Mouse (Mus musculus) MEL (cell line): ENCODE results near the gene Cenpb. TPM values are rescaled to one million over a fixed set of nuclear protein-coding genes. Genes with fewer than 3 reads are reported as not detected.

ENCODE experiments used
- DNase-seq: peaks from one replicate; pipeline ENCODE4 v3.0.0; 2011; ENCODE audit warnings: low read depth, low spot score
- H3K27ac ChIP-seq: 2 replicates; pipeline ENCODE4 v1.5.1; 2012; ENCODE audit warnings: low read depth, mild to moderate bottlenecking, control low read depth, low read length, moderate library complexity; ENCODE audit not compliant: control insufficient read depth
- H3K27me3 ChIP-seq, 2 experiments: fragments of 150-350 bp in 1 of 2; sonication (generic) in 1 of 2; 2 replicates each; pipeline ENCODE4 v1.6.1; 2012; ENCODE audit warnings: low read length in 2 of 2, mild to moderate bottlenecking in 2 of 2, improper control_type of control experiment in 1 of 2, moderate library complexity in 1 of 2; ENCODE audit not compliant: insufficient read depth in 2 of 2, control insufficient read depth in 1 of 2
- H3K36me3 ChIP-seq, 2 experiments: 2 replicates each; pipeline ENCODE4 v1.6.1; 2012 to 2014; ENCODE audit warnings: low read length in 2 of 2, improper control_type of control experiment in 1 of 2, inconsistent platforms in 1 of 2, mild to moderate bottlenecking in 1 of 2; ENCODE audit not compliant: insufficient read depth in 2 of 2, control insufficient read depth in 1 of 2
- H3K4me1 ChIP-seq, 2 experiments: fragments of 150-350 bp in 1 of 2; sonication (generic) in 1 of 2; 2 replicates each; pipeline ENCODE4 v1.6.1; 2012; ENCODE audit warnings: low read length in 2 of 2, improper control_type of control experiment in 1 of 2, mild to moderate bottlenecking in 1 of 2; ENCODE audit not compliant: insufficient read depth in 2 of 2, control insufficient read depth in 1 of 2
- H3K4me3 ChIP-seq, 2 experiments: fragments of 150-350 bp in 1 of 2; sonication (generic) in 1 of 2; 2 replicates each; pipeline ENCODE4 v1.5.1; 2012; ENCODE audit warnings: low read depth in 2 of 2, low read length in 2 of 2, mild to moderate bottlenecking in 2 of 2, moderate library complexity in 2 of 2, control low read depth in 1 of 2, improper control_type of control experiment in 1 of 2; ENCODE audit not compliant: control insufficient read depth in 1 of 2, insufficient read depth in 1 of 2
- H3K79me2 ChIP-seq: 2 replicates; pipeline ENCODE4 v1.6.1; 2012; ENCODE audit warnings: mild to moderate bottlenecking, low read length, moderate library complexity; ENCODE audit not compliant: control insufficient read depth, poor library complexity, insufficient read depth
- H3K9ac ChIP-seq: 2 replicates; pipeline ENCODE4 v1.6.1; 2012; ENCODE audit warnings: low read depth, mild to moderate bottlenecking, control low read depth, low read length, moderate library complexity; ENCODE audit not compliant: control insufficient read depth, poor library complexity, severe bottlenecking
- H3K9me3 ChIP-seq: fragments of 150-350 bp; sonication (generic); replicated peaks from 2 replicates; pipeline ENCODE4 v1.6.1; 2012; ENCODE audit warnings: mild to moderate bottlenecking, low read length, improper control_type of control experiment, moderate library complexity; ENCODE audit not compliant: insufficient read depth
- BHLHE40 ChIP-seq: IDR thresholded peaks from 2 replicates; pipeline ENCODE4 v1.6.1; 2012; ENCODE audit warnings: low read depth, mild to moderate bottlenecking, inconsistent platforms, low read length, improper control_type of control experiment, borderline replicate concordance
- CHD1 ChIP-seq: IDR thresholded peaks from 2 replicates; pipeline ENCODE4 v1.6.1; 2012; ENCODE audit warnings: low read depth, mild to moderate bottlenecking, inconsistent platforms, low read length, improper control_type of control experiment
- CHD2 ChIP-seq: IDR thresholded peaks from 2 replicates; pipeline ENCODE4 v1.6.1; 2011; ENCODE audit warnings: low read length, improper control_type of control experiment
- CTCF ChIP-seq, 3 experiments: IDR thresholded peaks in 2 of 3; conservative IDR thresholded peaks in 1 of 3; 2 replicates each; pipeline ENCODE4 v1.5.1; 2011 to 2012; ENCODE audit warnings: low read length in 3 of 3, low read depth in 2 of 3, mild to moderate bottlenecking in 2 of 3, improper control_type of control experiment in 1 of 3, inconsistent platforms in 1 of 3, mixed read lengths in 1 of 3, moderate library complexity in 1 of 3; ENCODE audit not compliant: control insufficient read depth in 1 of 3, insufficient read depth in 1 of 3, poor library complexity in 1 of 3, severe bottlenecking in 1 of 3
- EP300 ChIP-seq, 2 experiments: IDR thresholded peaks; 2 replicates each; pipeline ENCODE4 v1.6.1; 2011; ENCODE audit warnings: improper control_type of control experiment in 2 of 2, low read length in 2 of 2, low read depth in 1 of 2, mild to moderate bottlenecking in 1 of 2
- ETS1 ChIP-seq: IDR thresholded peaks from 2 replicates; pipeline ENCODE4 v1.6.1; 2012; ENCODE audit warnings: low read depth, mild to moderate bottlenecking, inconsistent platforms, low read length, improper control_type of control experiment, moderate library complexity
- GABPA ChIP-seq: IDR thresholded peaks from 2 replicates; pipeline ENCODE4 v1.6.1; 2012; ENCODE audit warnings: low read depth, mild to moderate bottlenecking, inconsistent platforms, low read length, improper control_type of control experiment, moderate library complexity
- GATA1 ChIP-seq: IDR thresholded peaks from 2 replicates; pipeline ENCODE4 v1.6.1; 2011; ENCODE audit warnings: low read depth, low read length, improper control_type of control experiment
- MAFK ChIP-seq: IDR thresholded peaks from 2 replicates; pipeline ENCODE4 v1.6.1; 2011; ENCODE audit warnings: low read depth, mild to moderate bottlenecking, low read length, improper control_type of control experiment, borderline replicate concordance
- MAZ ChIP-seq: IDR thresholded peaks from 2 replicates; pipeline ENCODE4 v1.6.1; 2012; ENCODE audit warnings: low read depth, mild to moderate bottlenecking, inconsistent platforms, low read length, improper control_type of control experiment
- MEF2A ChIP-seq: IDR thresholded peaks from 2 replicates; pipeline ENCODE4 v1.6.1; 2014; ENCODE audit warnings: low read depth, mild to moderate bottlenecking, inconsistent platforms, low read length, improper control_type of control experiment; ENCODE audit not compliant: poor library complexity, insufficient replicate concordance, severe bottlenecking; ENCODE audit errors: extremely low read depth
- MXI1 ChIP-seq: IDR thresholded peaks from 2 replicates; pipeline ENCODE4 v1.6.1; 2011; ENCODE audit warnings: mild to moderate bottlenecking, low read depth, low read length, improper control_type of control experiment
- MYB ChIP-seq: IDR thresholded peaks from 2 replicates; pipeline ENCODE4 v1.6.1; 2011; ENCODE audit warnings: mild to moderate bottlenecking, low read depth, low read length, improper control_type of control experiment
- MYC ChIP-seq: IDR thresholded peaks from 2 replicates; pipeline ENCODE4 v1.6.1; 2011; ENCODE audit warnings: low read depth, mild to moderate bottlenecking, low read length, improper control_type of control experiment, moderate library complexity
- NELFE ChIP-seq: IDR thresholded peaks from 2 replicates; pipeline ENCODE4 v1.6.1; 2011; ENCODE audit warnings: low read depth, low read length, improper control_type of control experiment
- NRF1 ChIP-seq: IDR thresholded peaks from 2 replicates; pipeline ENCODE4 v1.6.1; 2014; ENCODE audit warnings: low read depth, mild to moderate bottlenecking, inconsistent platforms, low read length, improper control_type of control experiment, moderate library complexity; ENCODE audit not compliant: poor library complexity, insufficient read depth, severe bottlenecking
- POLR2A ChIP-seq, 2 experiments: IDR thresholded peaks; 2 replicates each; pipeline ENCODE4 v1.6.1; 2011 to 2012; ENCODE audit warnings: low read length in 2 of 2, mild to moderate bottlenecking in 2 of 2, control low read depth in 1 of 2, improper control_type of control experiment in 1 of 2, low read depth in 1 of 2, moderate library complexity in 1 of 2; ENCODE audit not compliant: control insufficient read depth in 1 of 2, insufficient read depth in 1 of 2, poor library complexity in 1 of 2
- POLR2AphosphoS2 ChIP-seq: IDR thresholded peaks from 2 replicates; pipeline ENCODE4 v1.6.1; 2011; ENCODE audit warnings: low read length, improper control_type of control experiment
- POLR2AphosphoS5 ChIP-seq: IDR thresholded peaks from 2 replicates; pipeline ENCODE4 v1.6.1; 2012; ENCODE audit warnings: low read depth, borderline replicate concordance, mild to moderate bottlenecking, inconsistent platforms, low read length, moderate library complexity, mixed read lengths
- RAD21 ChIP-seq: IDR thresholded peaks from 2 replicates; pipeline ENCODE4 v1.6.1; 2011; ENCODE audit warnings: mild to moderate bottlenecking, low read depth, low read length, improper control_type of control experiment
- RCOR1 ChIP-seq: IDR thresholded peaks from 2 replicates; pipeline ENCODE4 v1.6.1; 2012; ENCODE audit warnings: low read depth, mild to moderate bottlenecking, inconsistent platforms, low read length, improper control_type of control experiment
- SIN3A ChIP-seq: IDR thresholded peaks from 2 replicates; pipeline ENCODE4 v1.6.1; 2012; ENCODE audit warnings: low read length, improper control_type of control experiment, inconsistent platforms
- TBP ChIP-seq: IDR thresholded peaks from 2 replicates; pipeline ENCODE4 v1.8.0; 2011; ENCODE audit warnings: low read depth, low read length, improper control_type of control experiment
- TCF12 ChIP-seq: IDR thresholded peaks from 2 replicates; pipeline ENCODE4 v1.6.1; 2014; ENCODE audit warnings: low read depth, mild to moderate bottlenecking, inconsistent platforms, low read length, improper control_type of control experiment, moderate library complexity
- USF2 ChIP-seq, 2 experiments: IDR thresholded peaks; 2 replicates each; pipeline ENCODE4 v1.6.1; 2011 to 2012; ENCODE audit warnings: improper control_type of control experiment in 2 of 2, low read length in 2 of 2, borderline replicate concordance in 1 of 2, inconsistent platforms in 1 of 2, low read depth in 1 of 2, mild to moderate bottlenecking in 1 of 2; ENCODE audit not compliant: insufficient read depth in 1 of 2
- ZC3H11A ChIP-seq: IDR thresholded peaks from 2 replicates; pipeline ENCODE4 v1.6.1; 2012; ENCODE audit warnings: low read depth, mild to moderate bottlenecking, inconsistent platforms, low read length, improper control_type of control experiment
- ZKSCAN1 ChIP-seq: IDR thresholded peaks from 2 replicates; pipeline ENCODE4 v1.6.1; 2012; ENCODE audit warnings: low read depth, mild to moderate bottlenecking, inconsistent platforms, low read length, improper control_type of control experiment, moderate library complexity
- ZMIZ1 ChIP-seq: IDR thresholded peaks from 2 replicates; pipeline ENCODE4 v1.6.1; 2012; ENCODE audit warnings: low read depth, mild to moderate bottlenecking, inconsistent platforms, low read length, improper control_type of control experiment, moderate library complexity
- ZNF384 ChIP-seq: IDR thresholded peaks from 2 replicates; pipeline ENCODE4 v1.6.1; 2012; ENCODE audit warnings: low read depth, mild to moderate bottlenecking, inconsistent platforms, low read length, improper control_type of control experiment
- polyA plus RNA-seq, 2 experiments: library from polyadenylated mRNA; stranded (reverse) in 1 of 2; unstranded in 1 of 2; fragments of >175 nt in 1 of 2; fragments of >200 nt in 1 of 2; gene quantifications; 2 replicates each; pipeline versions ENCODE4 v1.2.1 to v1.2.4; 2012; ENCODE audit warnings: low replicate concordance in 2 of 2, low read depth in 1 of 2; ENCODE audit not compliant: insufficient read length in 2 of 2, insufficient read depth in 1 of 2, missing spikeins in 1 of 2
- total RNA-seq: library from RNA; depleted of rRNA; stranded (reverse); fragments of 300-350 nt; gene quantifications from 2 replicates; pipeline ENCODE4 v1.2.3, GENCODE M21; 2012

Cenpb gene
- total and polyA plus RNA-seq, 3 experiments: 24.3 to 34.9 TPM; not detected in 1

- DNase-seq: no peak
- Histone ChIP-seq H3K36me3 (peaks cover 0 to 26% of the 10 kb centered on the region in 2 experiments; a peak in 2 of 4 replicates), H3K9ac (no peak within 1 kb of the TSS), H3K9me3 (no peaks in the 10 kb centered on the region), H3K27me3 (no peaks in the 10 kb centered on the region), H3K4me3 (no peak within 1 kb of the TSS), H3K79me2 (peaks cover 1% of the 10 kb centered on the region; the same call in 1 of the 2 replicates), H3K4me1 (peaks cover 7 to 58% of the 10 kb centered on the region in 2 experiments; a peak in 3 of 4 replicates), H3K27ac (peak within 1 kb of the TSS; percentile 18)
- TF ChIP-seq ZKSCAN1: peak; percentile 25; the same call in 1 of the 2 replicates
- no peak for TF ChIP-seq EP300 (IDR thresholded peaks at IDR 0.05; ENCODE audit: low read depth in 1 of 2, low read length in 2 of 2)
Observed at GRCm38 (mm10) chr2:131206778-131207177, 26.9 kb upstream of the Cenpb start, which contains the start of gene Ap5s1. TSS of gene Ap5s1 (plus strand) at chr2:131207078.

- Histone ChIP-seq H3K27me3 (no peaks in the 10 kb centered on the region), H3K4me3 (no peak overlapping the region), H3K27ac (peak overlapping the region; percentile 57), H3K4me1 (peaks cover 7 to 53% of the 10 kb centered on the region in 2 experiments; a peak in 3 of 4 replicates), H3K9me3 (no peaks in the 10 kb centered on the region), H3K36me3 (peaks cover 0 to 25% of the 10 kb centered on the region in 2 experiments; a peak in 2 of 4 replicates), H3K79me2 (peaks cover 1% of the 10 kb centered on the region; the same call in 1 of the 2 replicates), H3K9ac (no peak overlapping the region)
- peak; percentile 93 for DNase-seq
- TF ChIP-seq EP300 (IDR thresholded peaks at IDR 0.05; ENCODE audit: low read depth in 1 of 2, low read length in 2 of 2) (peak; percentile 98 to 99), MYB (0 out of 2 replicates have a peak, but pooled peaks have one; percentile 36), MXI1 (peak; percentile 59; the same call in 1 of the 2 replicates), ZC3H11A (no peak), MEF2A (no peak), ZNF384 (peak; percentile 98), ETS1 (peak; percentile 94), ZKSCAN1 (no peak; the same call in 1 of the 2 replicates), NRF1 (no peak), MAZ (peak; percentile 96), POLR2AphosphoS5 (no peak), TBP (peak; percentile 51; the same call in 1 of the 2 replicates), CHD1 (no peak), NELFE (no peak), RCOR1 (peak; percentile 98), GATA1 (peak; percentile 100), MYC (no peak), CTCF (IDR thresholded peaks at IDR 0.05 in 2 of 3, conservative IDR thresholded peaks at IDR 0.05 in 1 of 3; ENCODE audit: control insufficient read depth in 1 of 3, insufficient read depth in 1 of 3, low read depth in 2 of 3, low read length in 3 of 3, poor library complexity in 1 of 3, severe bottlenecking in 1 of 3) (no peak), SIN3A (peak; percentile 71), ZMIZ1 (peak; percentile 39; the same call in 1 of the 2 replicates), POLR2AphosphoS2 (no peak), USF2 (IDR thresholded peaks at IDR 0.05; ENCODE audit: borderline replicate concordance in 1 of 2, insufficient read depth in 1 of 2, low read depth in 1 of 2, low read length in 2 of 2) (no peak), TCF12 (peak; percentile 100), BHLHE40 (peak; percentile 45; the same call in 1 of the 2 replicates), CHD2 (no peak), POLR2A (IDR thresholded peaks at IDR 0.05; ENCODE audit: control insufficient read depth in 1 of 2, insufficient read depth in 1 of 2, low read depth in 1 of 2, low read length in 2 of 2, poor library complexity in 1 of 2) (no peak), GABPA (no peak), RAD21 (no peak), MAFK (peak; percentile 75; the same call in 1 of the 2 replicates)
Observed at GRCm38 (mm10) chr2:131205521-131206182, 25.8 kb upstream of the Cenpb start.
